ENCODE assay signal across 9 mouse cellular contexts in the genomic region with DNA sequence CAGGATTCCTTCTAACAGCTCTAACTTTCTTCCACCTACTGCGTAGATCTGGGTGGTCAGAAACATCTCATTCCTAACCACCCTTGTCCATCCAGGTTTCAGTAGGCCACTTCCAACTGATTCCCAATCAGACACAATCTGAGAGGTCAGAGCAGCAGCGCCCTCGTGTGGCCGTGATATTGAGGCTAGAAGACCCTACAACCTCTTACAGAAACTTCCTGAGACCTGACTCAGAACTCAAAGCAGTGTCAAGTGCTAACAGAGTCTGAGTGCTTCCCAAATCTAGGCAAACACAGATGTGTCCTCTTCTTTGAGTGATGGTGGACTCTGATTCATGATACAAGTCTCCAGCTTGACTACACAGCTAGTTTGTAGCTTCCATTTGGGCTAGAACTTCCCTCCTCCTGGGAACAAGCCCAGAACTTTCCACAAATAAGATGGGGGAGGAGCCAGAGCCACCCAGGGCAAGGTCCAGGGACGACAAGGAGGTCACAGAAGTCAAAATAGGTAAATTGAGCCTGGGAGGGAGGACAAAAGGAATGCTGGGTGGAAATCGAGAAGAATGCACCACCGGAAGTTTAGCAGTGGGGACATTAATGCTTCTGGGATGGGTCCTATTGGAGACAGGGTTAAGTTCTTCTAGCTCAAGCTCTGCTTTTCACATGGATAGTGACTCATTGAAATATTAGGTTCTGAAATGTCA. TPM values are rescaled to one million over a fixed set of nuclear protein-coding genes. Genes with fewer than 3 reads are reported as not detected.
A peak's percentile ranks its signal among the peaks of the same experiment; 100 is the strongest.
DNase-seq lines count a peak whose midpoint lies in the region; ATAC-seq and TF ChIP-seq lines count a peak whose summit lies in the region.
"Had no signal": no experiment of that assay in that cellular context is flagged by ENCODE, and none has a peak within 500 bp of the region (broad histone marks: within the 10 kb centered on the region; RNA-seq: fewer than 3 reads in every experiment).

No protein-coding gene starts in this region.

- H3ac ChIP-seq in C2C12 (ENCODE audit: control insufficient read depth, insufficient read length, low read depth) = no peak overlapping the region

- WGBS in heart, embryonic 13.5 days = 23% methylated on average over 7 of the region's 7 CpGs

- H3K27me3 ChIP-seq in C2C12 (ENCODE audit: control insufficient read depth, insufficient read depth, insufficient read length) = no peaks in the 10 kb centered on the region
- no peaks in the 10 kb centered on the region for H3K27me3 ChIP-seq in heart, embryonic 13.5 days (replicated peaks)

- H3K79me2 ChIP-seq in C2C12 (ENCODE audit: control insufficient read depth, insufficient read depth) = no peaks in the 10 kb centered on the region

- H3K4me3 ChIP-seq in C2C12 (ENCODE audit: insufficient read depth, poor library complexity, severe bottlenecking) = no peak overlapping the region
- H3K4me3 ChIP-seq in cortical plate, adult 2 months (ENCODE audit: insufficient read depth, low read length) = no peak overlapping the region
- no peak overlapping the region for H3K4me3 ChIP-seq in heart, embryonic 13.5 days

- no peaks in the 10 kb centered on the region for H3K36me3 ChIP-seq in C2C12 (ENCODE audit: control insufficient read depth, insufficient read depth)
- H3K36me3 ChIP-seq in heart, embryonic 13.5 days = no peaks in the 10 kb centered on the region

- H3K4me2 ChIP-seq in heart, embryonic 13.5 days = no peak overlapping the region

- no peaks in the 10 kb centered on the region for H3K79me3 ChIP-seq in C2C12 (ENCODE audit: low read depth)

- peaks cover 1% of the 10 kb centered on the region; the same call in 1 of the 2 replicates for H3K4me1 ChIP-seq in cortical plate, adult 2 months (ENCODE audit: control insufficient read depth, insufficient read depth, low read length)
- H3K4me1 ChIP-seq in heart, embryonic 13.5 days = no peaks in the 10 kb centered on the region

- peak; percentile 62 for TF ChIP-seq CTCF in C2C12 (IDR thresholded peaks at IDR 0.05; ENCODE audit: control insufficient read depth, insufficient read depth, insufficient read length)
- TF ChIP-seq CTCF in cortical plate, adult 2 months (IDR thresholded peaks at IDR 0.05; ENCODE audit: extremely low read depth, insufficient read depth, low read length) = peak; percentile 70

- H3K9ac ChIP-seq in heart, embryonic 13.5 days = peak overlapping the region; percentile 4; the same call in 1 of the 2 replicates

- H3K9me3 ChIP-seq in heart, embryonic 13.5 days = no peaks in the 10 kb centered on the region

- peak; percentile 74 for DNase-seq in adipocyte (ENCODE audit: low spot score)
- peak; percentile 86 for DNase-seq in layer of hippocampus, adult 11-12 months (ENCODE audit: low spot score)
- DNase-seq in lung, postnatal 10 days = peak; percentile 90
- DNase-seq in right cerebral cortex, postnatal 25 days = peak; percentile 55
- DNase-seq in urinary bladder, postnatal 4 days (ENCODE audit: low spot score in 2 of 2) = peak; percentile 57 to 88

- TF ChIP-seq POLR2A in cortical plate, adult 2 months (IDR thresholded peaks at IDR 0.05; ENCODE audit: extremely low read depth, insufficient read depth, low read length) = no peak

- H3K27ac ChIP-seq in cortical plate, adult 2 months (ENCODE audit: insufficient read depth, low read length) = no peak overlapping the region
- H3K27ac ChIP-seq in heart, embryonic 13.5 days (replicated peaks) = no peak overlapping the region

- ATAC-seq in heart, embryonic 13.5 days (ENCODE audit: extremely low read depth, insufficient number of reproducible peaks, low FRiP score, low TSS enrichment) = no peak

TF ChIP-seq in C2C12, 6 proteins besides CTCF, POLR2A, EP300 and RAD21:
- TF ChIP-seq USF1 (IDR thresholded peaks at IDR 0.05; ENCODE audit: low read depth) (no peak), MAX (IDR thresholded peaks at IDR 0.05) (no peak), MYOD1 (IDR thresholded peaks at IDR 0.05; ENCODE audit: control insufficient read depth, insufficient read length, low read depth) (no peak)

RNA-seq across cellular contexts. Expression of a gene that starts 3.8 kb away (rescaled TPM):
- 11.6 TPM for polyA plus RNA-seq in C2C12 (2012; fragmentation: generic; extraction: Trizol)
- 25.2 and 29.3 TPM in 2 replicates for polyA plus RNA-seq in cortical plate, adult 2 months (2012; rRNA removed)
- polyA plus RNA-seq in heart, embryonic 13.5 days (2015; fragmentation: Nextera tagmentation; extraction: Ambion mirVana) = 42.5 and 45.5 TPM in 2 replicates

RNA-seq across cellular contexts. Expression of a gene that starts 7.8 kb away (rescaled TPM):
- 0.06 TPM for polyA plus RNA-seq in C2C12 (2012; fragmentation: generic; extraction: Trizol)
- 3.5 and 4.1 TPM in 2 replicates for polyA plus RNA-seq in cortical plate, adult 2 months (2012; rRNA removed)
- 0.24 and 0.36 TPM in 2 replicates for polyA plus RNA-seq in heart, embryonic 13.5 days (2015; fragmentation: Nextera tagmentation; extraction: Ambion mirVana)

RNA-seq across cellular contexts. Expression of a gene that starts 16.1 kb away (rescaled TPM):
- not detected for polyA plus RNA-seq in C2C12 (2012; fragmentation: generic; extraction: Trizol)
- polyA plus RNA-seq in cortical plate, adult 2 months (2012; rRNA removed) = 0.85 and 1.0 TPM in 2 replicates
- polyA plus RNA-seq in heart, embryonic 13.5 days (2015; fragmentation: Nextera tagmentation; extraction: Ambion mirVana) = not detected in 2 replicates
- polyA plus RNA-seq: heart, embryonic 16.5 days had no signal

RNA-seq across cellular contexts. Expression of a gene that starts 26.0 kb away (rescaled TPM):
- 0.02 TPM for polyA plus RNA-seq in C2C12 (2012; fragmentation: generic; extraction: Trizol)
- polyA plus RNA-seq in cortical plate, adult 2 months (2012; rRNA removed) = 99.6 and 128 TPM in 2 replicates
- polyA plus RNA-seq in heart, embryonic 13.5 days (2015; fragmentation: Nextera tagmentation; extraction: Ambion mirVana) = not detected in 2 replicates
- polyA plus RNA-seq: heart, embryonic 16.5 days had no signal

RNA-seq across cellular contexts. Expression of a gene that starts 38.8 kb away (rescaled TPM):
- polyA plus RNA-seq in C2C12 (2012; fragmentation: generic; extraction: Trizol) = 3.2 TPM
- polyA plus RNA-seq in cortical plate, adult 2 months (2012; rRNA removed) = 5.4 and 7.1 TPM in 2 replicates
- 6.2 and 7.2 TPM in 2 replicates for polyA plus RNA-seq in heart, embryonic 13.5 days (2015; fragmentation: Nextera tagmentation; extraction: Ambion mirVana)
